Mouse (Mus musculus): ENCODE results near the gene Olfr1347. TPM values are rescaled to one million over a fixed set of nuclear protein-coding genes. Genes with fewer than 3 reads are reported as not detected.
"Not testable (repeated sequence)": the region's sequence is repeated elsewhere in the genome, so short reads cannot be mapped to it uniquely, and the experiment has no call there.

The Olfr1347 gene
- not detected in 2 replicates for polyA plus RNA-seq (2015; fragmentation: Nextera tagmentation; extraction: Ambion mirVana)

GRCm38 (mm10) chr7:6499655-6500054, at the start of gene Olfr1347:
TSS of gene Olfr1347 (minus strand) at chr7:6499755.
- no peak within 1 kb of the TSS for H3K27ac ChIP-seq (replicated peaks)
- ATAC-seq (ENCODE audit: low FRiP score): no peak
- H3K27me3 ChIP-seq (replicated peaks): no peaks in the 10 kb centered on the region
- no peaks in the 10 kb centered on the region for H3K9me3 ChIP-seq (replicated peaks)
- H3K9ac ChIP-seq (replicated peaks): no peak within 1 kb of the TSS
- no peaks in the 10 kb centered on the region for H3K4me1 ChIP-seq
- H3K4me3 ChIP-seq (replicated peaks): no peak within 1 kb of the TSS
- no peak within 1 kb of the TSS for H3K4me2 ChIP-seq
- no peaks in the 10 kb centered on the region for H3K36me3 ChIP-seq
- WGBS: 75% methylated on average over 1 of the region's 1 CpGs

GRCm38 (mm10) chr7:6526141-6526540, 26.6 kb upstream of the Olfr1347 start:
- H3K4me2 ChIP-seq: no peak overlapping the region
- ATAC-seq (ENCODE audit: low FRiP score): no peak

GRCm38 (mm10) chr7:6525001-6525400, 25.4 kb upstream of the Olfr1347 start:
- no peak for ATAC-seq (ENCODE audit: low FRiP score)
- no peak overlapping the region for H3K4me2 ChIP-seq
- no peak overlapping the region for H3K27ac ChIP-seq (replicated peaks)
- no peaks in the 10 kb centered on the region for H3K36me3 ChIP-seq
- WGBS: 60% methylated on average over 3 of the region's 3 CpGs
- no peaks in the 10 kb centered on the region for H3K27me3 ChIP-seq (replicated peaks)
- H3K9ac ChIP-seq (replicated peaks): no peak overlapping the region
- no peak overlapping the region for H3K4me3 ChIP-seq (replicated peaks)
- no peaks in the 10 kb centered on the region for H3K4me1 ChIP-seq
- no peaks in the 10 kb centered on the region for H3K9me3 ChIP-seq (replicated peaks)

More at GRCm38 (mm10) chr7:6526141-6526540, 26.6 kb upstream of the Olfr1347 start:
- no peak overlapping the region for H3K9ac ChIP-seq (replicated peaks)
- WGBS: 69% methylated on average over 5 of the region's 5 CpGs
- no peak overlapping the region for H3K27ac ChIP-seq (replicated peaks)
- no peaks in the 10 kb centered on the region for H3K36me3 ChIP-seq
- H3K4me3 ChIP-seq (replicated peaks): no peak overlapping the region
- H3K4me1 ChIP-seq: no peaks in the 10 kb centered on the region
- no peaks in the 10 kb centered on the region for H3K27me3 ChIP-seq (replicated peaks)
- H3K9me3 ChIP-seq (replicated peaks): no peaks in the 10 kb centered on the region

- Histone ChIP-seq H3K4me3 (replicated peaks) (no peak within 1 kb of the TSS), H3K27me3 (replicated peaks) (no peaks in the 10 kb centered on the region), H3K4me1 (no peaks in the 10 kb centered on the region), H3K9me3 (replicated peaks) (0 out of 2 replicates have a peak, but pooled peaks cover 3% of the 10 kb centered on the region), H3K9ac (replicated peaks) (no peak within 1 kb of the TSS), H3K36me3 (no peaks in the 10 kb centered on the region), H3K27ac (replicated peaks) (no peak within 1 kb of the TSS), H3K4me2 (no peak within 1 kb of the TSS)
- ATAC-seq (ENCODE audit: low FRiP score): no peak
- WGBS: 81% methylated on average over 5 of the region's 5 CpGs
These were observed 23.3 kb upstream of the Olfr1347 start, which contains the start of gene Olfr1349 for GRCm38 (mm10) chr7:6522850-6523249. TSS of gene Olfr1349 (minus strand) at chr7:6522950.

GRCm38 (mm10) chr7:6521666-6522065, 22.1 kb upstream of the Olfr1347 start:
- no peaks in the 10 kb centered on the region for H3K36me3 ChIP-seq
- no peak overlapping the region for H3K27ac ChIP-seq (replicated peaks)
- 41% methylated on average over 1 of the region's 1 CpGs for WGBS
- H3K4me3 ChIP-seq (replicated peaks): no peak overlapping the region
- no peak overlapping the region for H3K4me2 ChIP-seq
- no peaks in the 10 kb centered on the region for H3K4me1 ChIP-seq
- no peaks in the 10 kb centered on the region for H3K27me3 ChIP-seq (replicated peaks)
- H3K9ac ChIP-seq (replicated peaks): no peak overlapping the region
- H3K9me3 ChIP-seq (replicated peaks): 0 out of 2 replicates have a peak, but pooled peaks cover 3% of the 10 kb centered on the region
- ATAC-seq (ENCODE audit: low FRiP score): no peak

- no peaks in the 10 kb centered on the region for H3K4me1 ChIP-seq
- H3K9ac ChIP-seq (replicated peaks): no peak within 1 kb of the TSS
- no peaks in the 10 kb centered on the region for H3K27me3 ChIP-seq (replicated peaks)
- H3K4me2 ChIP-seq: no peak within 1 kb of the TSS
- H3K27ac ChIP-seq (replicated peaks): no peak within 1 kb of the TSS
- ATAC-seq (ENCODE audit: low FRiP score): no peak
- no peaks in the 10 kb centered on the region for H3K36me3 ChIP-seq
- 97% methylated on average over 1 of the region's 1 CpGs for WGBS
- H3K9me3 ChIP-seq (replicated peaks): no peaks in the 10 kb centered on the region
- no peak within 1 kb of the TSS for H3K4me3 ChIP-seq (replicated peaks)
These were observed 9.1 kb upstream of the Olfr1347 start, which contains the start of gene Olfr1348 for GRCm38 (mm10) chr7:6508648-6509047. TSS of gene Olfr1348 (minus strand) at chr7:6508748.

- Histone ChIP-seq H3K9me3 (replicated peaks) (no peaks in the 10 kb centered on the region), H3K4me2 (no peak within 1 kb of the TSS), H3K9ac (replicated peaks) (no peak within 1 kb of the TSS), H3K4me3 (replicated peaks) (no peak within 1 kb of the TSS), H3K27me3 (replicated peaks) (no peaks in the 10 kb centered on the region), H3K27ac (replicated peaks) (no peak within 1 kb of the TSS), H3K36me3 (no peaks in the 10 kb centered on the region), H3K4me1 (no peaks in the 10 kb centered on the region)
- WGBS: 39% methylated on average over 2 of the region's 2 CpGs
- no peak for ATAC-seq (ENCODE audit: low FRiP score)
These were observed 12.7 kb downstream of the Olfr1347 start, which contains the start of gene Olfr5 for GRCm38 (mm10) chr7:6486841-6487240. TSS of gene Olfr5 (minus strand) at chr7:6486941.

GRCm38 (mm10) chr7:6477633-6478032, 21.9 kb downstream of the Olfr1347 start:
- WGBS: 74% methylated on average over 2 of the region's 2 CpGs
- not testable (repeated sequence) for H3K9ac ChIP-seq (replicated peaks); ATAC-seq (ENCODE audit: low FRiP score); H3K4me3 ChIP-seq (replicated peaks); H3K27me3 ChIP-seq (replicated peaks); H3K4me1 ChIP-seq; H3K27ac ChIP-seq (replicated peaks); H3K36me3 ChIP-seq; H3K4me2 ChIP-seq; H3K9me3 ChIP-seq (replicated peaks)

GRCm38 (mm10) chr7:6466951-6467350, 32.6 kb downstream of the Olfr1347 start, which contains the start of gene Olfr1346:
TSS of gene Olfr1346 (plus strand) at chr7:6467101.
- Histone ChIP-seq H3K36me3 (no peaks in the 10 kb centered on the region), H3K4me2 (no peak within 1 kb of the TSS), H3K27me3 (replicated peaks) (no peaks in the 10 kb centered on the region), H3K4me3 (replicated peaks) (no peak within 1 kb of the TSS), H3K9me3 (replicated peaks) (no peaks in the 10 kb centered on the region), H3K27ac (replicated peaks) (no peak within 1 kb of the TSS), H3K9ac (replicated peaks) (no peak within 1 kb of the TSS), H3K4me1 (no peaks in the 10 kb centered on the region)
- ATAC-seq (ENCODE audit: low FRiP score): no peak

GRCm38 (mm10) chr7:6456399-6456798, 43.2 kb downstream of the Olfr1347 start:
- no peak overlapping the region for H3K9ac ChIP-seq (replicated peaks)
- H3K4me2 ChIP-seq: no peak overlapping the region
- H3K9me3 ChIP-seq (replicated peaks): no peaks in the 10 kb centered on the region
- H3K4me3 ChIP-seq (replicated peaks): no peak overlapping the region
- 44% methylated on average over 3 of the region's 3 CpGs for WGBS
- H3K27me3 ChIP-seq (replicated peaks): no peaks in the 10 kb centered on the region
- H3K4me1 ChIP-seq: no peaks in the 10 kb centered on the region
- no peak for ATAC-seq (ENCODE audit: low FRiP score)
- no peaks in the 10 kb centered on the region for H3K36me3 ChIP-seq
- H3K27ac ChIP-seq (replicated peaks): no peak overlapping the region

- Histone ChIP-seq H3K27me3 (replicated peaks) (no peaks in the 10 kb centered on the region), H3K27ac (replicated peaks) (no peak within 1 kb of the TSS), H3K4me3 (replicated peaks) (no peak within 1 kb of the TSS), H3K4me1 (no peaks in the 10 kb centered on the region), H3K9me3 (replicated peaks) (no peaks in the 10 kb centered on the region), H3K36me3 (no peaks in the 10 kb centered on the region), H3K9ac (replicated peaks) (no peak within 1 kb of the TSS), H3K4me2 (no peak within 1 kb of the TSS)
- no peak for ATAC-seq (ENCODE audit: low FRiP score)
These were observed 43.7 kb downstream of the Olfr1347 start, which contains the start of gene Olfr1336 for GRCm38 (mm10) chr7:6455868-6456267. TSS of gene Olfr1336 (plus strand) at chr7:6456168.

GRCm38 (mm10) chr7:6447771-6448170, 51.8 kb downstream of the Olfr1347 start:
- Histone ChIP-seq H3K4me1 (no peaks in the 10 kb centered on the region), H3K27ac (replicated peaks) (no peak overlapping the region), H3K9ac (replicated peaks) (no peak overlapping the region), H3K4me3 (replicated peaks) (no peak overlapping the region), H3K4me2 (no peak overlapping the region), H3K9me3 (replicated peaks) (no peaks in the 10 kb centered on the region), H3K36me3 (no peaks in the 10 kb centered on the region), H3K27me3 (replicated peaks) (no peaks in the 10 kb centered on the region)
- no peak for ATAC-seq (ENCODE audit: low FRiP score)
- WGBS: 89% methylated on average over 5 of the region's 5 CpGs
